Mouse (Mus musculus) embryonic facial prominence, embryonic 11.5 days (tissue): ENCODE data around the gene Prss46. TPM values are rescaled to one million over a fixed set of nuclear protein-coding genes. Genes with fewer than 3 reads are reported as not detected.

Experiments
- polyA plus RNA-seq: library from polyadenylated mRNA; unstranded; fragments of >200 nt; fragmentation: Nextera tagmentation; extraction: Ambion mirVana; gene quantifications from 2 replicates; pipeline ENCODE4 v1.2.1, GENCODE M21; 2014

Gene Prss46
- polyA plus RNA-seq, 1 experiment from 2014 or later: not detected

Other genes starting within 250 kb of the Prss46 start
- gene Nradd, start 220.1 kb upstream of the Prss46 start, polyA plus RNA-seq: 25.1 and 29.2 TPM in 2 replicates
- gene Nbeal2, start 190.3 kb upstream of the Prss46 start, polyA plus RNA-seq: 0.70 and 0.71 TPM in 2 replicates
- gene Ccdc12, start 188.0 kb upstream of the Prss46 start, polyA plus RNA-seq: 117 and 118 TPM in 2 replicates
- 2.8 and 14.9 TPM in 2 replicates for gene Myl3, start 102.6 kb upstream of the Prss46 start, polyA plus RNA-seq
- gene Pth1r, start 97.4 kb upstream of the Prss46 start, polyA plus RNA-seq: 37.8 and 39.8 TPM in 2 replicates
- not detected in 2 replicates for gene Prss42, start 46.3 kb upstream of the Prss46 start, polyA plus RNA-seq
- gene Prss44, start 30.5 kb upstream of the Prss46 start, polyA plus RNA-seq: not detected in 2 replicates
- gene Prss43, start 17.8 kb upstream of the Prss46 start, polyA plus RNA-seq: not detected in 2 replicates
- not detected in 2 replicates for gene Prss45, start 9.9 kb upstream of the Prss46 start, polyA plus RNA-seq
- gene Prss50, start 13.5 kb downstream of the Prss46 start, polyA plus RNA-seq: 0.26 and 0.69 TPM in 2 replicates
- gene Als2cl, start 35.4 kb downstream of the Prss46 start, polyA plus RNA-seq: 1.1 TPM in 2 replicates
- gene Tmie, start 35.6 kb downstream of the Prss46 start, polyA plus RNA-seq: 0.13 and 0.29 TPM in 2 replicates
- not detected in 2 replicates for gene Fam240a, start 72.4 kb downstream of the Prss46 start, polyA plus RNA-seq
- gene Tdgf1, start 101.7 kb downstream of the Prss46 start, polyA plus RNA-seq: not detected in 2 replicates
- 0.20 and 0.74 TPM in 2 replicates for gene Lrrc2, start 107.0 kb downstream of the Prss46 start, polyA plus RNA-seq
- 0.13 and 0.28 TPM in 2 replicates for gene Rtp3, start 146.1 kb downstream of the Prss46 start, polyA plus RNA-seq
- 0.66 and 1.1 TPM in 2 replicates for gene Ltf, start 174.8 kb downstream of the Prss46 start, polyA plus RNA-seq
- 0.76 and 0.99 TPM in 2 replicates for gene Ccrl2, start 213.0 kb downstream of the Prss46 start, polyA plus RNA-seq